Mouse (Mus musculus) stomach, embryonic 15.5 days (tissue): ENCODE data around the gene Shc1. TPM values are rescaled to one million over a fixed set of nuclear protein-coding genes. Genes with fewer than 3 reads are reported as not detected.
A peak's percentile ranks its signal among the peaks of the same experiment; 100 is the strongest.

Experiments used
- ATAC-seq: fragments of 200-750 bp; cut with Nextera tagmentation; 2 replicates; pipeline ENCODE4 v1.8.0; 2017; ENCODE audit warnings: low read depth, moderate number of reproducible peaks, moderate TSS enrichment; ENCODE audit not compliant: insufficient read depth, low FRiP score
- H3K27ac ChIP-seq: fragments of 300-500 bp; sonication (generic); 2 replicates; pipeline ENCODE4 v1.5.1; 2015; ENCODE audit warnings: mild to moderate bottlenecking, inconsistent platforms
- H3K27me3 ChIP-seq: fragments of 300-500 bp; sonication (generic); replicated peaks from 2 replicates; pipeline ENCODE4 v1.6.1; 2015; ENCODE audit warnings: inconsistent platforms
- H3K36me3 ChIP-seq: fragments of 300-500 bp; sonication (generic); 2 replicates; pipeline ENCODE4 v1.6.1; 2015; ENCODE audit warnings: inconsistent platforms
- H3K4me1 ChIP-seq: fragments of 300-500 bp; sonication (generic); 2 replicates; pipeline ENCODE4 v1.6.1; 2015; ENCODE audit warnings: inconsistent platforms
- H3K4me2 ChIP-seq: fragments of 300-500 bp; sonication (generic); 2 replicates; pipeline ENCODE4 v1.6.1; 2015; ENCODE audit warnings: mild to moderate bottlenecking, inconsistent platforms
- H3K4me3 ChIP-seq: fragments of 300-500 bp; sonication (generic); replicated peaks from 2 replicates; pipeline ENCODE4 v1.5.1; 2015; ENCODE audit warnings: inconsistent platforms
- H3K9ac ChIP-seq: fragments of 300-500 bp; sonication (generic); 2 replicates; pipeline ENCODE4 v1.6.1; 2015; ENCODE audit warnings: inconsistent platforms
- H3K9me3 ChIP-seq: fragments of 300-500 bp; sonication (generic); 2 replicates; pipeline ENCODE4 v1.6.1; 2016; ENCODE audit warnings: inconsistent platforms
- WGBS: fragments of 180-500 bp; shearing (Covaris S2); methylation state at CpG from one replicate; pipeline ENCODE4 v1.1.7; 2015; 5-methylcytosine and 5-hydroxymethylcytosine counted together
- polyA plus RNA-seq: library from polyadenylated mRNA; unstranded; fragments of >200 nt; fragmentation: Nextera tagmentation; extraction: Ambion mirVana; gene quantifications from 2 replicates; pipeline ENCODE4 v1.2.1, GENCODE M21; 2015

Shc1 gene
- polyA plus RNA-seq, 1 experiment from 2014 or later: 84.6 TPM

- ATAC-seq: no peak
- Histone ChIP-seq H3K27ac (no peak overlapping the region; the same call in 1 of the 2 replicates), H3K4me3 (no peak overlapping the region), H3K27me3 (no peaks in the 10 kb centered on the region), H3K4me2 (no peak overlapping the region), H3K36me3 (peaks cover 22% of the 10 kb centered on the region), H3K9me3 (no peaks in the 10 kb centered on the region), H3K4me1 (peaks cover 23% of the 10 kb centered on the region), H3K9ac (no peak overlapping the region)
- WGBS: 63% methylated on average over 7 of the region's 7 CpGs
Observed at GRCm38 (mm10) chr3:89435041-89435440, 16.8 kb downstream of the Shc1 start.

- Histone ChIP-seq H3K27me3 (no peaks in the 10 kb centered on the region), H3K36me3 (peaks cover 22% of the 10 kb centered on the region), H3K4me1 (peaks cover 18% of the 10 kb centered on the region), H3K27ac (peak within 1 kb of the TSS; percentile 70), H3K9ac (peak within 1 kb of the TSS; percentile 40), H3K4me2 (peak within 1 kb of the TSS; percentile 69), H3K4me3 (peak within 1 kb of the TSS; percentile 52), H3K9me3 (no peaks in the 10 kb centered on the region)
- 5% methylated on average over 16 of the region's 16 CpGs for WGBS
- peak; percentile 81 for ATAC-seq
Observed at GRCm38 (mm10) chr3:89436176-89437113, 18.2 kb downstream of the Shc1 start, which contains the start of gene Pbxip1. Gene Pbxip1 (plus strand): TSS chr3:89436706.

GRCm38 (mm10) chr3:89437269-89437668 lies 19.0 kb downstream of the Shc1 start:
- Histone ChIP-seq H3K4me2 (peak overlapping the region; percentile 69), H3K9me3 (no peaks in the 10 kb centered on the region), H3K36me3 (peaks cover 20% of the 10 kb centered on the region), H3K27me3 (no peaks in the 10 kb centered on the region), H3K9ac (peak overlapping the region; percentile 40), H3K4me1 (peaks cover 12% of the 10 kb centered on the region; the same call in 1 of the 2 replicates), H3K27ac (peak overlapping the region; percentile 70), H3K4me3 (peak overlapping the region; percentile 52)
- no peak for ATAC-seq
- 23% methylated on average over 5 of the region's 5 CpGs for WGBS

DNA sequence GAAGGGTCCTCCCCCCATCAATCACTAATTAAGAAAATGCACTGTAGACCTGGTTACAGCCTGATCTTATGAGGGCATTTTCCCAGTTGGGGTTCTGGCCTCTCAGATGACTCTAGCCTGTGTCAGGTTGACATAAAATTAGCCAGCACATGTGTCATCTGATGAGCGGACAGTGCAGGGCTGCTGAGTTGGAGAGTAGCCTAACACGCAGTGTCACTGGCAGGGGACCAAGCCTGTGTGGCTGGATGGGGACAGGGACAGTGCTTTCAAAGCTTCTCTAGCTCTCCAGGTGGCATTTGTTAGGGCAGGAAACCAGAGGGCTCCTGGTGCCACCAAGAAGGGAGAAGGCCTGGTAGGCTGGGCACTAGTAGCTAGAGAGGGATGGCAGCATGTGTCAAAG lies 22.4 kb downstream of the Shc1 start:
- no peak for ATAC-seq
- Histone ChIP-seq H3K27ac (no peak overlapping the region), H3K4me1 (peaks cover 10% of the 10 kb centered on the region; the same call in 1 of the 2 replicates), H3K36me3 (no peaks in the 10 kb centered on the region), H3K9ac (no peak overlapping the region), H3K4me3 (no peak overlapping the region), H3K27me3 (no peaks in the 10 kb centered on the region), H3K4me2 (no peak overlapping the region), H3K9me3 (no peaks in the 10 kb centered on the region)
- WGBS: 89% methylated on average over 2 of the region's 2 CpGs

- Histone ChIP-seq H3K4me2 (no peak overlapping the region), H3K36me3 (no peaks in the 10 kb centered on the region), H3K27ac (no peak overlapping the region), H3K9me3 (no peaks in the 10 kb centered on the region), H3K27me3 (no peaks in the 10 kb centered on the region), H3K9ac (no peak overlapping the region), H3K4me1 (0 out of 2 replicates have a peak, but pooled peaks cover 10% of the 10 kb centered on the region), H3K4me3 (no peak overlapping the region)
- WGBS: 56% methylated on average over 13 of the region's 13 CpGs
- peak; percentile 52; the same call in 1 of the 2 replicates for ATAC-seq
Observed at GRCm38 (mm10) chr3:89448720-89449537, 30.7 kb downstream of the Shc1 start.

DNA sequence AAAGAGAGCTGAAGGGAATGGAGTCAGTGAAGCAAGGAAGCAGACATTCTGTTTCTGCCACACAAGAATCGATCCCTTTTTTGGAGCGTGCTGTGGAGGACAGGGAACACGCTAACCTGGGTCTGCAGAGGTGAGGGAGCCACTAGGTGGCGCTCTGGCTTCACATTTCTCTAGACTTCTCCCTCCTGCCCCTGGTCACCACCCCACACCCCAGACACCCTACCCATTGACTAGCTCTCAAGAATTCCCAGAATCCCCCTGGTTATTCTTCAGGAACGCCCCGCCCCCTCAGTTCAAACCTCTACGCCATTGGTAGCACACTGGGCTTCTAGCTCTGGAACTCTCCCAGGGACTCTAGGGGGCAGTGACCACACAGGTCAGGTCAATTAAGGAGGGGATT lies 31.3 kb downstream of the Shc1 start:
- Histone ChIP-seq H3K4me1 (0 out of 2 replicates have a peak, but pooled peaks cover 10% of the 10 kb centered on the region), H3K9ac (no peak overlapping the region), H3K9me3 (no peaks in the 10 kb centered on the region), H3K4me2 (no peak overlapping the region), H3K36me3 (no peaks in the 10 kb centered on the region), H3K4me3 (no peak overlapping the region), H3K27me3 (no peaks in the 10 kb centered on the region), H3K27ac (no peak overlapping the region)
- peak; percentile 45; the same call in 1 of the 2 replicates for ATAC-seq
- WGBS: 48% methylated on average over 7 of the region's 7 CpGs

DNA sequence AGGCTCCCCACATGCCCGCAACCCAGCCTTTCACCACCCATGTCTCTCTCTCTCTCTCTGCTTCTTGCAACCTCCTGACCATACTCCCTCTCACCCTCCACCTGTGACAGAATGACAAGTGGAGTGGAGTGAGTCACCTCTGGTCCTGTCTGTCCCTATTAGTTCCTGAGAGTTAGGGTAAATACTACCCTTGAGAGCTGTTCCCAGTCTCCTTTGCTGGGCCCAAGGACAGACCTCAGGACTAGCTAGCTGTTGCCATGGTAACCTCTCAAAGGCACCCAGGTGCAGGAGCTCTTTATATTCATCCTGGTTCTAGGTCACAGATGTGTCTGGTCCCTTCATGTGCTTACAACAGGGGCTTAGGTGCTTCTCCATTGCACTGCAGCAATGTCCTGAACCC lies 33.7 kb downstream of the Shc1 start:
- 75% methylated on average over 1 of the region's 1 CpGs for WGBS

GRCm38 (mm10) chr3:89454401-89455177 lies 36.3 kb downstream of the Shc1 start, which contains the start of gene Pmvk:
Gene Pmvk (plus strand): TSS chr3:89454541.
- no peaks in the 10 kb centered on the region for H3K9me3 ChIP-seq
- no peaks in the 10 kb centered on the region for H3K36me3 ChIP-seq
- no peak within 1 kb of the TSS for H3K4me2 ChIP-seq
- no peak within 1 kb of the TSS for H3K4me3 ChIP-seq
- H3K27ac ChIP-seq: no peak within 1 kb of the TSS
- H3K9ac ChIP-seq: no peak within 1 kb of the TSS
- WGBS: 51% methylated on average over 10 of the region's 10 CpGs
- no peak for ATAC-seq
- peaks cover 14% of the 10 kb centered on the region for H3K4me1 ChIP-seq
- H3K27me3 ChIP-seq: no peaks in the 10 kb centered on the region

More for the DNA sequence above, 33.7 kb downstream of the Shc1 start:
- Histone ChIP-seq H3K27ac (no peak overlapping the region), H3K27me3 (no peaks in the 10 kb centered on the region), H3K9ac (no peak overlapping the region), H3K4me1 (peaks cover 12% of the 10 kb centered on the region; the same call in 1 of the 2 replicates), H3K36me3 (no peaks in the 10 kb centered on the region), H3K4me3 (no peak overlapping the region), H3K9me3 (no peaks in the 10 kb centered on the region), H3K4me2 (no peak overlapping the region)
- ATAC-seq: no peak

GRCm38 (mm10) chr3:89455786-89456285 lies 37.6 kb downstream of the Shc1 start:
- Histone ChIP-seq H3K36me3 (no peaks in the 10 kb centered on the region), H3K4me3 (no peak overlapping the region), H3K9ac (no peak overlapping the region), H3K9me3 (no peaks in the 10 kb centered on the region), H3K27ac (no peak overlapping the region), H3K27me3 (no peaks in the 10 kb centered on the region), H3K4me1 (peaks cover 14% of the 10 kb centered on the region), H3K4me2 (no peak overlapping the region)
- no peak for ATAC-seq
- WGBS: 62% methylated on average over 1 of the region's 1 CpGs

GRCm38 (mm10) chr3:89456726-89457665 lies 38.8 kb downstream of the Shc1 start:
- no peak overlapping the region for H3K27ac ChIP-seq
- no peaks in the 10 kb centered on the region for H3K27me3 ChIP-seq
- no peaks in the 10 kb centered on the region for H3K9me3 ChIP-seq
- ATAC-seq: peak; percentile 19; the same call in 1 of the 2 replicates
- no peak overlapping the region for H3K4me3 ChIP-seq
- H3K36me3 ChIP-seq: no peaks in the 10 kb centered on the region
- 37% methylated on average over 10 of the region's 10 CpGs for WGBS
- H3K4me2 ChIP-seq: no peak overlapping the region
- H3K9ac ChIP-seq: no peak overlapping the region
- H3K4me1 ChIP-seq: peaks cover 14% of the 10 kb centered on the region
